Mouse (Mus musculus) granulocyte monocyte progenitor cell, adult 5-6 weeks (primary cell): ENCODE data around the gene Schip1. TPM values are rescaled to one million over a fixed set of nuclear protein-coding genes. Genes with fewer than 3 reads are reported as not detected.

ENCODE experiments used
- ATAC-seq: replicated peaks from 2 replicates; pipeline ENCODE4 v1.8.0; 2016; ENCODE audit warnings: mild to moderate bottlenecking, moderate TSS enrichment, inconsistent platforms; ENCODE audit not compliant: poor library complexity, severe bottlenecking
- total RNA-seq, 2 experiments: library from RNA; stranded (forward) in 1 of 2; stranded (reverse) in 1 of 2; fragments of 200-712, 200-1000 nt in 1 of 2; fragments of >200 nt in 1 of 2; fragmentation: Nextera tagmentation in 1 of 2; gene quantifications; 2 replicates each; pipeline ENCODE4 v1.2.3; 2014 to 2017

The Schip1 gene
- total RNA-seq, 2 experiments from 2014 or later = 2.5 to 5.2 TPM

DNA sequence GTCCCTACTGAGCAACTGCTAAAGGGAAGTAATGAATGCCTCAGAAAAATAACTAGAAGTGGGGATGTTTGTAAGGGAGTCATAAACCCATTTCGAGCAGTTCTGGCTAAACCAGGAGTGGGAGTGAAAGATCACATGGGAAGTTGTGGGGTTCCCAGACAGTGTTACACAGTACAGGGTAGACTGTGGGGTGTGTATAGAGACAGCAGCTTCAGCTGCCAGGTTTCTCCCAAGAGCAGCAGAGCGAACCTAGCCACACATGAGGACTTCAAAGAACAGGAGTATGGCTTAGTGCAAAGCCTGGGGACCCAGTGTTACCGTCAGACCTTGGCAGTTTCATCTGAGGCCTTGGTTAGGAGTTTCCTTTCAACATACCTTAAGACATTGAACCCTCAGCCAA lies 568.1 kb downstream of the Schip1 start:
- ATAC-seq = peak; percentile 29; the same call in 1 of the 2 replicates

DNA sequence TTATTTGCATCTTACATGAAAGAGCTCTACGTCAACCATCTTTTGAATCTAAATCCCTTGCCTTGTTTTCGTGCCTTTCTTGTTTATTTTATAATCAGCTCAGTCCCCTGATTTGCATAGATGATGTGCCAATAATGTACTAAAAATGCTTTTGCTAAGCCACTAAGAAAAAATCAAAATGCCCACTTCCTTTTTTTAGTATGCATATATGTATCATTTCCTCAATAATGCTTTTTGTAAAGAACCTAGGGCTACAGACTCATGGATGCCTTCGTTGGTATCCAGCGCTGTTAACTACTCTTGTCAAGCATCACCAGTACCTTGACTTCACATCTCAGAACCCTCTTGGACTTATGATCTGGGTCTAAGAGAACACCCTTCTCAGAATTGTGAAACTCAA lies 569.0 kb downstream of the Schip1 start:
- ATAC-seq = peak; percentile 73

DNA sequence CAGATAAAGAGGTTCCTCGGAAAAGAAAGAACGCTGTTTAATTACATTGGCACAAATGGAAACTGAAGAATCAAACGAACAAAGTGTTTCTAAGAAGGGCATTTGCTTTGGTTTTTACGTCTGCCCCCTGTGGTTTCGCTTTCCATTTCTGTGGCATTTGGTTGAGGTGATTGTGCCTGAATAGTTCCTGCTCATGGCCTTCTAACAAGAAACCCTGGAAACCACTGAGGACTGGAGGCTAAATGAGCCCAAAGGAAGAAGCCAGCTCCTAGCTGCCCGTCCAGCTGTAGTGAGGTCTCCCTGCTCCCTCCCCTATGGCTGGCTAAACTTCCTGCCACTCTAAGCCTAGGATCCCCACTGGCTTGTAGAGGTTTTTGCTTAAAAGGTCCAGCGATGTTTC lies 573.4 kb downstream of the Schip1 start:
- peak; percentile 30 for ATAC-seq

DNA sequence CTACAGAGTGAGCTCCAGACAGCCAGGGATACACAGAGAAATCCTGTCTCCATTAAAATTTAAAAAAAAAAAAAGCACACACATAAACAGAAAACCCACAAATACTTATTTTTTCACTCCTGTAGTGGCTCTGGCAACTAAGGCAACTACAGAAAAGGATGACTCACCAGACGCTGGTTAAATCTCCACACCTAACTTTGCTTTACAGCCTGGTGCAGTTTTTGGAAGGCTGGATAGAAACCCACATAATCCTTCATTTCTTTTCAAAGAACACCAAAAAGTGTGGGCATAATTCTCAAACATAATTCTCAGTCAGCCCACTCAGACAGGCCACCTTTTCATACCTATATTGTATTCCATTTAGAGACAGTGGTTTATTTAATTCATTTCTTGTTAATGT lies 574.1 kb downstream of the Schip1 start:
- ATAC-seq = no peak

DNA sequence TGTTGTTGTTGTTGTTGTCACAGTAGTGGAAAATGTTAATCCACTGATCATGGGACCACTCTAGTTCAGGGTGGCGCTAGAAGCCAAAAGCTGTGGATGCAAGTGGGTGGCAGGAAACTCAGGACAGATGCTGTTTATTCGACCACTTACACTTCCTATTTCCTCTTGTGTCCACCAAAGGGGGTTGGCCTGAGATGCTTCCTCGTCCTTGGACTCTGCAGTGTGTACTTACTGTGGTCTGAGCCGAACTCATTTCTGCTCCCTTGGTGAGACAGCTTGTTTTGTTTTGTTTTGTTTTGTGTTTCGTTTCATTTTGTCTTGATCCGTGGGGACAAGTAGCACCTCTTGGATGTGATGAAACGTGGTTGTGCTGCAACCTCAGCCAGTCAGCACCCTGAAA lies 578.3 kb downstream of the Schip1 start:
- ATAC-seq = peak; percentile 54

DNA sequence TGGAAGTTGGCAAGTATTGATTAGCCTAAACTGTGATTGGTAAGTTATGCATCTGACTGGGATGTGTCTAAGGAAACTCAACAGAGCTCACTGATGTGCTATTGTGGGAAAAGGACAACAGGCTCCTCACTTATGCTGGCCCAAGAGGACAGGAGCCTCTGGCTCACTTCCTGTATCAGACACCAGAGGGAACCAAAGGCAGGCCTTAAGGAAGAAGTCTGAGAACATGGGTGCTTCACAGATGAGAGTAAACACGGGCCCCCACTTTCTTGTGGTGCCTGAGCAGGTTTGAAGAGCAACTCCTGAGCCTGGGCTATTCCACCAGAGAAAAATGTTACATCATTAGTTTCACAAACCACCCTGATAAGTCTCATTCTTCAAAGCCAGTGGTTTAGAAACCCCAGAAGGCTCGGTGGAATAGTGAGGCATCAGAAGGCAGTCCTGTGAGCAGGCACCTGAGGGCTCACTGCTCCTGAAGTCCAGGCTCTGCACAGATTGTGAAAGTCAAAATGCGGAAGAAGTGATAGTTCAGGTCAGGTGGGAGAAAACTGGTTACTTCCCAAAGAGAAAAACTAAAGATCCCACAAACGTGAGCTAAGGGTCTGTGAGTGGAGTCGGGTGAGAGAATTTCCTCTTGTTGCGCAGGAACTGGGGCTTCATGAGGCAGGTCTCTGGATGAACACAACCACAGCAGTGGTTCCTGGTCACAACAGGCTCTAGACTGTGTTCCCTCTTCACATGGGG lies 582.0 kb downstream of the Schip1 start:
- ATAC-seq = peak; percentile 70

DNA sequence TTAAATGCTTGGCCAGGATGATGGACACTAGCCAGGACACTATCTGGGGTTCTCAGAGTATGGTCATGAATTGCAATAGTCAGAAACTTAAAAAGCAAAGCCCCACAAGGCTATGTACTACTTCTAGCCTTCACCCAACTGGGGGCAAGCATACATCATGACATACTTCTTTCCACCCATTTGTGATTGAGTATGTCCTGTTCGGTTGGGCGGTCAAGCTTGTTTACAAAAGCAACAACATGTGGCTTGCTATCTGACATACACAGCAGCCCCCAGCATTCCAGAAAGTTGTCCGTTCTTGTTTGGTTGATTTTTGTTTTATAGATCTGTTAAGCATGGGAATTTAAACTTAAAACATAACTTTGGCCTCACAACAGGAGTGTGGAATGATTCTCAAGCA lies 582.7 kb downstream of the Schip1 start:
- no peak for ATAC-seq

DNA sequence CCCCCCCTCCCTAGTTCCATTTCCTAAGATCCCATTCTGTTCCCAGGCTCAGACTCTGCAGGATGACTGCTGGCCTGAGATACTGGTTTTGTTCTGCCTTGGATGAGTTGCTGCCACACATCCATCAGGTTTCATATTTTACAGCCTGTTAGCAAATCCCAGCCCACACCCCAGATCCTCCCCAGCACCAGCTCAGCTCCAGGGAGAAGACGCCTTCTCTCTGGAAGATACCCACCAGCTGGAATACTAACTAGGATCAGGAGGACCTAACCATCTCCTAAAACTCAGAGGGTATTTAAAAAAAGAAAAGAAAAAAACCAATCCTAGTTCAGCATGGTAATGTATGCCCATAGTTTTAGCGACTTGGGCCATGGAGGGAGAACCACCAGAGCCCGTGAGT lies 585.6 kb downstream of the Schip1 start:
- ATAC-seq = no peak

DNA sequence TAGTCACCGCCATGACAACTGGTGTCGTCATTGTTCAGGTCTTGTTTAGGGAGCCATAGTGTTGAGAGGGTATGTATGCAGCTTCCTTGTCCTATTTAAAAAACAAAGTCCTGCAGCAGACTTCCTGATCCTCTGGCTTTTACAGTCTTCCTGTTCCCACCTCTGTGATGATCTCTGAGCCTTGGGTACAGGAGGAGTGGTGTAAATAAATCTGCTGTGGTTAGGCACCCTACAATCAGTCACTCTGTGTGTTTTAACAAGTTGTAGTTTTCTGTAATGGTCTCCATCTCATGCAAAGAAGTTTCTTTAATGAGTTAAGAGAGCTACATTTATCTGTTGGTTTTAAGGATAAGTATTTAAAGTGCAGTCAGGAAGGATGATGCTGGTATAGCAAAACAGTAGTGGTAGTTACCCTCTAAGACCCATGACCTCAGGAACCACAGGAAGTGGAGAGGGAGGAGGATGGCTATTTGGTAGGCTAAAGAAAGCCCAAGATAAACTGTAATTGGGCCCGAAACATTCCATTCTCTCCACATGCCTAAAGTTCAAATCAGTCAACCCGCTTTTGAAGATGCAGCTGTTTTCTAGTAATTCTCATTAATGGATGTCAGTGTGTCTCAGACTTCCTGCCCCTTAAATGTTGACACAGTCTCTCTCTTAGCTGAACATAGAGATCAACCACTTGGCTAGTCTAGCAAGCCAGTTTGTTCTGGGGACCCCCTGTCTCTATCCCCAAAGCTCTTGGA lies 592.2 kb downstream of the Schip1 start:
- 0 out of 2 replicates have a peak, but pooled peaks have one; percentile 17 for ATAC-seq

DNA sequence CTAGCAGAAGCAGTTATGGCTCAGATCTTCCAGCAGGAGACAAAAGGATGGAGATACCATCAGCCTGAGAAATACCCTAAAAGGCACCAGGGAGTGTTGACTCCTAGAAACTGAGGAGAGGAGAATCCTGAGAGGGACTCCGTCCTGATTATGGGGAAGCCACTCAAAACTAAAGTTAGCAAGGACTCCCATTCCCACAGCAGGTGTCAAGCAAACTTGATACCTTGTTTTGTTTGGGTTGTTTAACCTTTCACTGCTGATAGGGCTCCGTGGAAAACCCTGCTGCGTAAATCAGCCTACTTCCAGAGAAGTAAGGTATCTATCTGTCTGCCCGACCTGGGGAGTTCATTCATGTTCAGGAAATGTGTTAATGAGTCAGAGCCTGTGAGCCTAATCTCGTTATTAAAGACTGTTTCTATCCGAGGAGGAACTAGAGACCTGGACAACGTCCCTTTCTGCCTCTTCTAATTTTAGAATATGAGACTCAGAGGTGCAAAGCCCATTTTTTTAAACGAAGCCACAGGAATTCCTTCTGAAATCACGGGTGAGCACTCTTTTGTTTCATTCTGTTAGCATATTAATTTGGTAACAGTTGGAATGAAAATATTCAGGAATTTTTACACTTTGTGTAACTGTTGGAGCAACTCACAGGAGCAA lies 593.1 kb downstream of the Schip1 start:
- peak; percentile 24; the same call in 1 of the 2 replicates for ATAC-seq

DNA sequence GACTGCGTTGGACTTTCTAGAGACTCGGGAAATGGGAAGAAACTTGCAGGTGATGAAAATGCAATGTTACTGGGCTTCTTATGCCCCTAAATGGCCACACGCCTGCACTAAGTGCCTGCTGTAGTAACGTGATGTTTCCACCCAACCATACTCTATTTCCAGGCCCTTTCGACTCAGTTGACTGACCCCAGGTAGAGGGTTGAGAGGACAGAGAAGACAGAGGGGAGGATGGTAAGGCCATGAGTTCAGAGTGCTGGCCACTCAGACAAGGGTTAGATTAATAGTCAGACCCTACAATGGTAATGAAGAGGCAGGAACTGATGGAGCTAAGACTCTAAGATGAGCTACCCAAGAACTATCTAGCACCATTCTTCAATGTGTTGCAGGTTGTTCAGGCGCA lies 595.4 kb downstream of the Schip1 start:
- ATAC-seq = no peak

DNA sequence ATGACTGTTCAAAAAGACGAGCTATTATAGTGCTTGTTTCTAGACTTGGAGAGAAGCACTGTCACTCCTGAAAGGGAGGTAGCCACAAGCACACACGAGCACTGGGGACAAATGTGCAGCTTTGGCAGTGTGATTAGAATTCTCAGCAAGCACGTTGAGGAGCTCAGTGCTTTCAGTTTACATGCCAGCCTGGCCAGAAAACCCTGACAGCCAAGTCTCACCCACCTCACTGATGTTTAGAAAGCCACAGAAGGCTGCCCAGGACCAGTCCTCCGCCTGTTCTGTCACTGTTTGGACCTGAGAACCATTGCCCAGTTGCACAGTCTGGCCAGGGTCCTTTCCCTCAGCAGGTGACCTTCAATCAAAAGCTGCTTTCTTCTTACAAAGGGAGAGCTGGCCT lies 595.9 kb downstream of the Schip1 start:
- no peak for ATAC-seq

DNA sequence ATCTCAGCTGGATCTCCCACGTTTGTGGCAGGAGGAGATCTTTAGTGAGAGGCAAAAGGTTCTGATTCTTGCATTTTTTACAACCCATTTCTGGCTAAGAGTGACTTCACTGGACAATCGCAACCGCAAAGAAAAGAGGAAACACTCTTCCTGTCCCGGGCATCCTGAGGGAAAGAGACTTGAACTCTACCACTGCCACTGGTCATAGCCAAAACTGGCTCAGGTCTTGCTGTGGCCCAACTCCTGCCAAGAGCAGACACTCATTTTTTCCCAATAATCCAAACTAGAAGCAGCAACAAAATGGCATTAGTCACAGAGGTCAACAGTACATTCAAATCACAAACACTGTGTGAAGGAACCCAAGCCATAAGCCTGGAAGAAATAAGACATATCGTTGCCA lies 597.8 kb downstream of the Schip1 start:
- ATAC-seq = peak; percentile 79

DNA sequence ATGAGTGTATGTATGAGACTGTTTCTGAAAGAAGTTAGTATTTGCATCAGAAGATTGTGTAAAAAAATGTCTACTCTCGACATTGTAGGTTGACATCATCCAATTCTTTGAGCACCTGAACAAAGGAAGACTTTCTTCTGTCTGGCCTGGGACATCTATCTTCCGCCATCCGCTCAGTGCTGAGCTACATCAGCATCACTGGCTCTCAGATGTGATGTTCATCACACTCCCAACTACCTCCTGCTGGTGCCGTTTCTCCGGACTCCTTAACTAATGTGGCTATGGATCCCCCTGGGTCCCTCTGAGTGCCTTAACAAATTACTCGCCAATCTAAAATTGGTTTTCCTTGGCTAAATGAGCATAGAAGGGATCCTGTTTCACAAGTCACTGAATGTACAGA lies 599.7 kb downstream of the Schip1 start:
- ATAC-seq = no peak

DNA sequence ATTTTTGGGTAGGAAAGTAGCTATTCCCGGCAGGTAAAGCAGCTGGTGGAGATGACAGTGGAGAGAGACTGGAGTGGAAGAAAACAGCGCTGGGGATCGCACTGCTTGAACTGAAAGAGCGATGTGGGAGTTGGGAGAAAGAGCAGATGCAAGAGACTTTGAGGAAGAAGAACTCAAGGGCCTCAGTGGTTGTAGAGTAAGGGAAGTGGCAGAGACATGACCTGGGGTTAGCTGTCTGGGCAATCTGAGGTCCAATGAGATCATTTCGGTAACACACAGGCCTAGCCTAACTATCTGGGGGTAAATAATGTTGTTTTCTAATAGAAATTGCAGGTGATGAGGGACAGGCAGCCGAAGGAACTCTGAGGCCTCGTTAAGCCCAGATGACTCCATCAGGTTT lies 601.8 kb downstream of the Schip1 start:
- ATAC-seq = peak; percentile 64

DNA sequence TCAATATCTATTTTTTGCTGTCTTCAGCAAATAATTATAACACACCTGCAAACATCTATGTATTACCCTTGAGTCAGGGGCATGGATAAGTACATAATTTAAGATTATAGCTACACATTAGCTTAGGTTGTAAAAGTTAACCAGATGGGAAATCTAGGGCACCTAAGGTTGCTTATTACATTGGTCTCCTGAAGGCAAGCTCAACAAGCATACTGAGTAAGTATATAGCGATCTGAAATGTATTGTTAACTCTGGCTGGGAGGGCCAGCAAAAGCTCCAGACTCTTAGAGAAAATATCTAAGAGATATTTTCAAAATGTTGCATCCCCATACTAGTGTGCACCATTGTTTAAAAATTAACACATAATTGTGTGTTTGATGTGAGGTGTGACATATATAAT lies 603.2 kb downstream of the Schip1 start:
- no peak for ATAC-seq

DNA sequence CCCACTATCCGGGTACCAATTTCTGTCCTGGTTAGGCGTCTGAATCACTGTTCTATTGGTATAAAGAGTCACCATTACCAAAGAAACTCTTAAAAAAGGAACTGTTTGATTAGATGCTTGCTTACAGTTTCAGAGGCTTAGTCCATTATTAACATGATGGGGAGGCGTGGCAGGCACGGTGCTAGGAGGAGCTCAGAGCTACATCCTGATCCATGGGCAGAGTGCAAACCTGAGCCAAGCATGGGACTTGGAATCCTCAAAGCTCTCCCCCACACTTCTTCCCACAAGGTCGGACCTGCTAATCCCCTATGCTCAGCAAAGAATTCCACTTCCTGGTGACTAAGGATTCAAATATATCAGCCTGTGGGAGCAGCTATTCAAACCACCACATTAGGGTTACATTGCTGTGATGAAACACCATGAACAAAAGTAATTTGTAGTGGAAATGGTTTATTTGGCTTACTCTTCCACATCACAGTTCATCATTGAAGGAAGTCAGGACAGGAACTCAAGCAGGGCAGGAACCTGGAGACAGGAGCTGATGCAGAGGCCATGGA lies 604.9 kb downstream of the Schip1 start:
- ATAC-seq = peak; percentile 21; the same call in 1 of the 2 replicates

DNA sequence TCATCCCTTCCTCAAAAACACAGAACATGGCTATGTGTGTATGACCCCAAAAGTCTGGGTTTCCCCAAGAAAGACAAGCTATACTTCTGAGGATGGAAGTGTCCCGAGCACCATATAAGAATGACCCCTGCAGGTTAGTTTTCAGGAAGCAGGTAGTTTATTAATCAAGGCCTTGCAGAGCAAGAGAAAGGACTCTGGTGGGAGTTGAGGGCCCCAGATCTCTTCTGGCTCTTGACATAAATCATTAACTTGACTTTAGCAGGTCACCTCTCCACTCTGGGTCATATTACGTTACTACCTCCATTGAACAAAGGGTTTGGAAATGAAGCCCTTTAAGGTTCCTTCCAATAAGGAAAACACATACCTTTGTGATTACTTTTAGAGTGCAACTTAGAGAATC lies 610.1 kb downstream of the Schip1 start:
- ATAC-seq = no peak

DNA sequence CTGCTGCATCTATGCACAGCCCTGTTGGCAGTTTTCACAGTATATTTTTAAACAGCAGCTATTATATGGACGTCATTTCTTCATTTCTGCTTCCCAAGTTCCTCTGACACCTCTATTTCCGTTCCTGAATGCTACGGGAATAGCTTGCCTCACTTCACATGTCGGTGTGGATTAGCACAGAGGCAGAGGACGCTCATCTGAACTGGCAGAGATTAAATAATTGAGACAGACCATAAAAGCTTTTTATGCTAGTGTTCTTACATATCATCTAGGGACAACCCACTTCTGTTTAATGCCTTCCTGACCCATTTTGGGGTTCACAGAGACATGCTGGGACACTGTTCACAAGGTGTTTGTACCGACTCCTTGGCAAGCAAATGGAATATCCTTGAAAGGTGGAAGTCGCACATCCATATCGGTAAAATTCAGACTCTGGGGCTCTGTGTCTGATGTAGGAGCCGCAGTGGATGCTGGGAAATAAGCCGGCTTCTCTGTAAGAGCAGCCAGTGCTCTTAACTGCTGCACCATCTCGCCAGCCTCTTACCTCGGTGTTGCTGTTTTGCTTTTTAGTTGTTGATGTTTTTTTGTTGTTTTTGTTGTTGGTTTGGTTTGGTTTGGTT lies 610.7 kb downstream of the Schip1 start:
- ATAC-seq = no peak
